Mouse (Mus musculus) myocyte (in vitro differentiated cells): ENCODE measurements around the gene Hoxb7.

Experiments used
- CEBPB ChIP-seq: IDR thresholded peaks from 2 replicates; pipeline ENCODE4 v1.6.1; 2011; ENCODE audit warnings: mild to moderate bottlenecking, moderate library complexity; ENCODE audit not compliant: poor library complexity, insufficient read depth, severe bottlenecking
- E2F4 ChIP-seq: IDR thresholded peaks from one replicate; pipeline ENCODE4 v1.6.1; 2011; ENCODE audit warnings: mild to moderate bottlenecking, control low read depth, moderate library complexity; ENCODE audit not compliant: insufficient read depth
- MAX ChIP-seq: IDR thresholded peaks from one replicate; pipeline ENCODE4 v1.6.1; 2011; ENCODE audit warnings: low read depth, mild to moderate bottlenecking, control low read depth
- MYOD1 ChIP-seq, 3 experiments: IDR thresholded peaks; one replicate each; pipeline ENCODE4 v1.6.1; 2011; ENCODE audit warnings: control low read depth in 2 of 3, low read depth in 2 of 3, mild to moderate bottlenecking in 2 of 3, moderate library complexity in 1 of 3; ENCODE audit not compliant: insufficient read length in 2 of 3, control insufficient read depth in 1 of 3
- MYOG ChIP-seq, 3 experiments: IDR thresholded peaks; one replicate each; pipeline ENCODE4 v1.6.1; 2011; ENCODE audit warnings: control low read depth in 2 of 3, low read depth in 2 of 3, mild to moderate bottlenecking in 2 of 3; ENCODE audit not compliant: insufficient read length in 2 of 3, control insufficient read depth in 1 of 3, insufficient read depth in 1 of 3
- POLR2A ChIP-seq: IDR thresholded peaks from one replicate; pipeline ENCODE4 v1.6.1; 2011; ENCODE audit warnings: low read depth, mild to moderate bottlenecking, control low read depth, moderate library complexity; ENCODE audit not compliant: insufficient read length
- POLR2AphosphoS2 ChIP-seq: IDR thresholded peaks from one replicate; pipeline ENCODE4 v1.6.1; 2011; ENCODE audit warnings: low read depth, control low read depth; ENCODE audit not compliant: insufficient read length
- REST ChIP-seq: IDR thresholded peaks from one replicate; pipeline ENCODE4 v1.6.1; 2011; ENCODE audit warnings: mild to moderate bottlenecking, control low read depth, moderate library complexity; ENCODE audit not compliant: insufficient read depth, insufficient read length
- SRF ChIP-seq: IDR thresholded peaks from one replicate; pipeline ENCODE4 v1.6.1; 2011; ENCODE audit warnings: low read depth; ENCODE audit not compliant: control insufficient read depth, insufficient read length
- TCF12 ChIP-seq: IDR thresholded peaks from one replicate; pipeline ENCODE4 v1.6.1; 2011; ENCODE audit warnings: mild to moderate bottlenecking, control low read depth; ENCODE audit not compliant: poor library complexity, insufficient read depth, severe bottlenecking
- TCF3 ChIP-seq: IDR thresholded peaks from one replicate; pipeline ENCODE4 v1.6.1; 2011; ENCODE audit warnings: low read depth, control low read depth; ENCODE audit not compliant: insufficient read length
- USF1 ChIP-seq: IDR thresholded peaks from one replicate; pipeline ENCODE4 v1.6.1; 2011; ENCODE audit warnings: low read depth, mild to moderate bottlenecking, control low read depth, moderate library complexity

DNA sequence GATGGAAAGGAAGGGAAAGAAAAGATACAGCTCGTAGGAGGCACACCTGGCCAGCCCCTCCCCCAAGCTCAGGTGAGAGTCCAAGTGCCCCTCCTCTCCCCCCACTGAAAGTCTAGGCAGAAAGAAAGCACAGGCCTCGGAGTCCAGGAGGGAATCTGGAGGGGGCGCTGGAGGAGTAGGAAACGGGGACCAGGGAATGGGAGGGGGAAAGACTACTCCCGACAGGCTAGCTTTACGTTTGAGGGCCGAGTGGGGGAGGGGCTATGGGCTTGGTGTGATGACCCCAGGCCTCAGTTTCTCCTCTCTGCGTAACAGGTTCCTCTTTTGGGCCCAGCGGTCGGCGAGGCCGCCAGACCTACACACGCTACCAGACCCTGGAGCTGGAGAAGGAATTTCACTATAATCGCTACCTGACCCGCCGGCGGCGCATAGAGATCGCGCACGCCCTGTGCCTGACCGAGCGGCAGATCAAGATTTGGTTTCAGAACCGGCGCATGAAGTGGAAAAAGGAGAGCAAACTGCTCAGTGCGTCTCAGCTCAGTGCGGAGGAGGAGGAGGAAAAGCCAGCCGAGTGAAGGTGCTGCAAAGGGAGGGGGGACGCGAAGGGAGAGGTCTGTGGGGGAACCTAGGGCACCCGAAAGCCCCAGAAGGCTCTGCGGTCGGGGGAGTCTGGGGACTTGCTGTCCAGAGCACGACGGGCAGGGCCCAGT lies 14.1 kb downstream of the Hoxb7 start:
- TF ChIP-seq POLR2A (no peak), MYOG (IDR thresholded peaks at IDR 0.05; ENCODE audit: control insufficient read depth in 1 of 3, insufficient read depth in 1 of 3, insufficient read length in 2 of 3, low read depth in 2 of 3) (no peak), TCF3 (no peak), TCF12 (no peak), MYOD1 (IDR thresholded peaks at IDR 0.05; ENCODE audit: control insufficient read depth in 1 of 3, insufficient read length in 2 of 3, low read depth in 2 of 3) (no peak), CEBPB (no peak), USF1 (no peak), POLR2AphosphoS2 (no peak), SRF (no peak), MAX (no peak), E2F4 (no peak), REST (no peak)
